In the genomic region with DNA sequence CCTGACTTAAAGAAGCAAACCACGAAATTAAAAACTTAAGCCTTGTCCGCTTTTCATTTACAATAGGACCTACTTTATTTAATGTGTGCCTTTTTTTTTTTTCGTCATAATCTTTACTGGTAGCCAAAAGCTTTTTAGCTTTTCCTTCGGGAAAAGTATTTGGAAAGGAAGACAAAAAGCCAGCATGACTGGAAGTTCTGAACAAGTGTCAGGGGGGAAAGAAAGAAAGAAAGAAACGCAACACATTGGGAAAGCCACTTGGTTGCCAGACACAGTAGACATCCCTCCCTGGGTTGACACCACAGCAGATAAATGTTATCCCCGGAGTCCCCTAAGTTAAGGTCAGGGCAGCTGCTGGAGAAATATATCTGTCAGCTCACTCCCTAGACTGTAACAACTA, we compare ENCODE assay signal across 8 mouse cellular contexts. TPM values are rescaled to one million over a fixed set of nuclear protein-coding genes. Genes with fewer than 3 reads are reported as not detected.
DNase-seq lines count a peak whose midpoint lies in the region; ATAC-seq and TF ChIP-seq lines count a peak whose summit lies in the region.

No protein-coding gene starts in this region.

- H3K4me3 ChIP-seq in spleen, adult 2 months (ENCODE audit: extremely low read depth, insufficient read depth, insufficient read length): peak overlapping the region; percentile 25
- peak overlapping the region; percentile 55 for H3K4me3 ChIP-seq in liver, embryonic 12.5 days
- H3K4me3 ChIP-seq in stomach, postnatal 0 days (ENCODE audit: low read depth, low read length): peak overlapping the region; percentile 72

- no peak for TF ChIP-seq POLR2A in spleen, adult 2 months (IDR thresholded peaks at IDR 0.05; ENCODE audit: low read depth, low read length)

- TF ChIP-seq CTCF in spleen, adult 2 months (IDR thresholded peaks at IDR 0.05; ENCODE audit: extremely low read depth, insufficient read depth, insufficient read length, insufficient replicate concordance): no peak
- TF ChIP-seq CTCF in stomach, postnatal 0 days (IDR thresholded peaks at IDR 0.05; ENCODE audit: low read depth): no peak

- peaks cover 10% of the 10 kb centered on the region; the same call in 1 of the 2 replicates for H3K4me1 ChIP-seq in spleen, adult 2 months (ENCODE audit: control insufficient read depth, insufficient read depth, insufficient read length)
- H3K4me1 ChIP-seq in liver, embryonic 12.5 days: peaks cover 16% of the 10 kb centered on the region; the same call in 1 of the 2 replicates
- no peaks in the 10 kb centered on the region; the same call in 1 of the 2 replicates for H3K4me1 ChIP-seq in stomach, postnatal 0 days (replicated peaks; ENCODE audit: control insufficient read depth, insufficient read depth)

- H3K27ac ChIP-seq in spleen, adult 2 months (ENCODE audit: insufficient read depth, low read length): no peak overlapping the region
- H3K27ac ChIP-seq in liver, embryonic 12.5 days: no peak overlapping the region
- H3K27ac ChIP-seq in stomach, postnatal 0 days (replicated peaks): peak overlapping the region; percentile 41; the same call in 1 of the 2 replicates

- peak overlapping the region; percentile 73 for H3K4me2 ChIP-seq in liver, embryonic 12.5 days
- peak overlapping the region; percentile 82 for H3K4me2 ChIP-seq in stomach, postnatal 0 days (replicated peaks; ENCODE audit: low read depth)

- H3K36me3 ChIP-seq in spleen, adult 2 months (ENCODE audit: control insufficient read depth, insufficient read depth, low read length): peaks cover 13% of the 10 kb centered on the region
- peaks cover 14% of the 10 kb centered on the region for H3K36me3 ChIP-seq in liver, embryonic 12.5 days
- H3K36me3 ChIP-seq in stomach, postnatal 0 days (ENCODE audit: control insufficient read depth, insufficient read depth, low read length): peaks cover 6% of the 10 kb centered on the region; the same call in 1 of the 2 replicates

- H3K9ac ChIP-seq in liver, embryonic 12.5 days: no peak overlapping the region
- peak overlapping the region; percentile 74 for H3K9ac ChIP-seq in stomach, postnatal 0 days (ENCODE audit: low read length)

- no peak for TF ChIP-seq EP300 in stomach, postnatal 0 days (optimal IDR thresholded peaks at IDR 0.05)

- 55% methylated on average over 6 of the region's 6 CpGs for whole genome bisulfite sequencing in spleen, adult 2 months
- 37% methylated on average over 6 of the region's 6 CpGs for WGBS in liver, embryonic 12.5 days (ENCODE audit: insufficient replicate concordance)
- WGBS in stomach, postnatal 0 days: 34% methylated on average over 6 of the region's 6 CpGs

- DNase-seq in heart, adult 11 months: peak; percentile 78
- no peak for DNase-seq in heart, adult 8-10 months (ENCODE audit: low spot score)
- DNase-seq in spleen, adult 2 months (ENCODE audit: low read depth in 1 of 2, low spot score in 2 of 2): no peak
- DNase-seq in spleen, adult 12 weeks (ENCODE audit: low spot score): no peak
- DNase-seq in stomach, postnatal 0 days (ENCODE audit: low spot score): no peak
- no peak for DNase-seq in retina, embryonic 14.5 days (ENCODE audit: low spot score)
- no peak for DNase-seq in ovary, postnatal 10 days (ENCODE audit: low spot score)

- H3K27me3 ChIP-seq in spleen, adult 2 months (ENCODE audit: control insufficient read depth, insufficient read depth, low read length): no peaks in the 10 kb centered on the region
- H3K27me3 ChIP-seq in liver, embryonic 12.5 days (replicated peaks): peaks cover 67% of the 10 kb centered on the region
- no peaks in the 10 kb centered on the region for H3K27me3 ChIP-seq in stomach, postnatal 0 days (ENCODE audit: control insufficient read depth, insufficient read depth, low read length)

- no peak for ATAC-seq in liver, embryonic 12.5 days
- ATAC-seq in stomach, postnatal 0 days (ENCODE audit: low FRiP score, low TSS enrichment): no peak

- no peaks in the 10 kb centered on the region for H3K9me3 ChIP-seq in liver, embryonic 12.5 days (replicated peaks)
- H3K9me3 ChIP-seq in stomach, postnatal 0 days (ENCODE audit: control insufficient read depth, low read length): no peaks in the 10 kb centered on the region

RNA-seq across cellular contexts. Expression of a gene that starts 1.5 kb away (rescaled TPM):
- total RNA-seq in heart, adult 8-10 months (2022): 10 to 100 TPM; 48.6 to 66.7 (median 51.4) TPM
- polyA plus RNA-seq in spleen, adult 2 months (2012; rRNA removed): 8.1 and 10.2 TPM in 2 replicates
- 4.0 and 6.1 TPM in 2 replicates for polyA plus RNA-seq in liver, embryonic 12.5 days (2016; fragmentation: Nextera tagmentation; extraction: Ambion mirVana)
- 24.8 and 28.7 TPM in 2 replicates for polyA plus RNA-seq in stomach, postnatal 0 days (2015; fragmentation: Nextera tagmentation; extraction: Ambion mirVana)
